Mouse (Mus musculus) E14TG2a.4 (cell line): Measurements from ENCODE around the gene Sox5.

Source experiments
- CTCF ChIP-seq: conservative IDR thresholded peaks from 2 replicates; pipeline ENCODE4 v1.5.1; 2014; ENCODE audit warnings: low read length
- NANOG ChIP-seq: IDR thresholded peaks from 2 replicates; pipeline ENCODE4 v1.6.1; 2014; ENCODE audit warnings: borderline replicate concordance, low read length, mixed read lengths
- POU5F1 ChIP-seq: IDR thresholded peaks from 2 replicates; pipeline ENCODE4 v1.6.1; 2014; ENCODE audit warnings: low read length, borderline replicate concordance

DNA sequence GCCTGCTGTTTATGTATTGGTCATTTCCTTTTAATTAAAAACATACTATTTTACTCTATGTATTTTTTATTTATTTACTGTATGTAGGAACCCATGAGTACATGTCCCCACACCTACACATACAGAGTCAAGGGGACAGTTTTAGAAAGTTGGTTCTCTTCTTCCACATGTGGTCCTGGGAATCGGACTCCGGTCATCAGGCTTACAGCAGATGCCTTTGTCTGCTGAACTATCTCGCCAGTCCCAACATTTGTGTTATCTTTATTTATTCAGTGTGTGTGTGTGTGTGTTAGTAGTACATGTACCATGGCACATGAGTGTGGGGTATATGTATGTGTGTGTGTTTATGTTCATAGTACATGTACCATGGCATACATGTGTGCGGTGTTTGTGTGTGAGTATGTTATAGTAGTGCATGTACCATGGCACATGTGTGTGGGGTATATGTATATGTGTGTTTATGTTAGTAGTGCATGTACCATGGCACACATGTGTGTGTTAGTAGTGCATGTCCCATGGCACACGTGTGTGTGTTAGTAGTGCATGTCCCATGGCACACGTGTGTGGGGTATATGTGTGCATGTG, 43.3 kb upstream of the Sox5 start:
- TF ChIP-seq CTCF (no peak), NANOG (no peak), POU5F1 (no peak)
